ENCODE assay signal across 14 mouse cellular contexts in the genomic region with DNA sequence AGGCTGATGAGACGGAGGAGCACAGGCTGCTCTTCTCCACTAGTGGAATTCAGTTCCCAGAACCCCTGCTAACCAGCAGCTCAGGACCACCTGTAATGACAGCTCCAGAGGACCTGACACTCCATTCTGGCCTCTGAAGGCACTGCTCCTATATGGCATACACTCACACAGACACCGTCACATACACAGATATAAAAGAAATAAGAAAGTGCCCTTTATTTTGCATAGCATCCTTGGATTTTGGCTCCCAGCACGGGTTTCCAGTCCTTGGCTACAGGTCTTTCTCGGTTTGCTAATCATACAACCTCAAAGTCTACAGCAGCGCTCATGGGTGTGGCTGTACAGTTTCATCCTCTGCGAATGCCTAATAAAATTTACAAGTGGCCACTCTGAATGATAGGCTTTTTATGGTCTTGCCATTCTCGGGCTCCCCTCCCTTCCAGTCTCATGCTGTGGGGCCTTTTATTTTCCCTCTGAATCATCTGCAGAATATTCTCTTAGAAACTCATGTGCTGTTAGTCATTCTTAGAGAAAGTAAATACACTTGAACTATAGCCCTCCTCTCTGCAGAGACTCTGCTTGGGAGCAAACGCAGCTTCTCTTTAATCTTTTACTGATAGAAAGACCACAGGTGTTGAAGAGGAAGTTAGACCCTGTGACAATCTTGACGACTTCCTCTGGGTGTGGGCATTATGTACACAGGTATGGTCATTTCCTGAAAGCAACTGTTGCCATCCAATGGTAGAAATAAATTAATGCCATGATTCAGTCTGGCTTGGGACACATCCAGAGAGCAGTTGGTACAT.
DNase-seq lines count a peak whose midpoint lies in the region; ATAC-seq and TF ChIP-seq lines count a peak whose summit lies in the region.
"Had no signal": no experiment of that assay in that cellular context is flagged by ENCODE, and none has a peak within 500 bp of the region (broad histone marks: within the 10 kb centered on the region; RNA-seq: fewer than 3 reads in every experiment).

No protein-coding gene starts in this region.

- H3K4me3 ChIP-seq in liver, postnatal 0 days (ENCODE audit: low read depth, low read length) = no peak overlapping the region
- H3K4me3 ChIP-seq in hindbrain, embryonic 16.5 days (ENCODE audit: low read length) = no peak overlapping the region
- H3K4me3 ChIP-seq: erythroblast, embryonic 14.5 days; gastrocnemius, adult 2 months; hindbrain, embryonic 13.5 days; neural tube, embryonic 15.5 days had no signal

- DNase-seq in heart, adult 11 months = peak; percentile 69
- DNase-seq in heart, adult 9 months (ENCODE audit: low spot score in 2 of 2) = no peak
- peak; percentile 73 for DNase-seq in 3T3-L1 (ENCODE audit: low read depth, low spot score)
- peak; percentile 64 for DNase-seq in Patski (ENCODE audit: low read depth, low spot score)
- no peak for DNase-seq in liver, postnatal 0 days
- no peak for DNase-seq in ovary, postnatal 14 days (ENCODE audit: low spot score)
- no peak for DNase-seq in layer of hippocampus, adult 9-10 months (ENCODE audit: low spot score)
- DNase-seq: cerebellum, postnatal 36 days; gastrocnemius, adult 2 months had no signal

- in situ Hi-C loops in Patski (cut with MboI; ENCODE audit: low pct_unique_long_range_greater_than_20kb) = no loop called here

- no peaks in the 10 kb centered on the region for H3K27me3 ChIP-seq in Patski
- H3K27me3 ChIP-seq in liver, postnatal 0 days (ENCODE audit: insufficient read depth, low read length) = no peaks in the 10 kb centered on the region
- H3K27me3 ChIP-seq in hindbrain, embryonic 16.5 days (replicated peaks; ENCODE audit: control insufficient read depth, insufficient read depth, low read length) = no peaks in the 10 kb centered on the region
- H3K27me3 ChIP-seq: hindbrain, embryonic 13.5 days; neural tube, embryonic 15.5 days had no signal

- TF ChIP-seq CTCF in Patski (IDR thresholded peaks at IDR 0.05) = no peak
- TF ChIP-seq CTCF in liver, postnatal 0 days (IDR thresholded peaks at IDR 0.05; ENCODE audit: low read depth) = no peak

- peak overlapping the region; percentile 88 for H3K27ac ChIP-seq in liver, postnatal 0 days (ENCODE audit: low read depth)
- no peak overlapping the region for H3K27ac ChIP-seq in hindbrain, embryonic 16.5 days (ENCODE audit: low read depth, low read length)
- H3K27ac ChIP-seq: gastrocnemius, adult 2 months; hindbrain, embryonic 13.5 days; macrophage; neural tube, embryonic 15.5 days had no signal

- CTCF ChIA-PET in Patski (lab: Charles Lee) = interaction anchor here (3.0 kb wide), 1 partner anchor 11 kb away, joined by 9 read pairs; no protein-coding TSS in a partner anchor

- peaks cover 10% of the 10 kb centered on the region for H3K36me3 ChIP-seq in liver, postnatal 0 days (replicated peaks; ENCODE audit: insufficient read depth, low read length)
- no peaks in the 10 kb centered on the region for H3K36me3 ChIP-seq in hindbrain, embryonic 16.5 days (ENCODE audit: control insufficient read depth, insufficient read depth, low read length)
- H3K36me3 ChIP-seq: hindbrain, embryonic 13.5 days; neural tube, embryonic 15.5 days had no signal

- no peak overlapping the region for H3K9ac ChIP-seq in liver, postnatal 0 days (replicated peaks)
- no peak overlapping the region for H3K9ac ChIP-seq in hindbrain, embryonic 16.5 days (ENCODE audit: low read depth, low read length)
- H3K9ac ChIP-seq: hindbrain, embryonic 13.5 days; neural tube, embryonic 15.5 days had no signal

- no peak overlapping the region for H3K4me2 ChIP-seq in liver, postnatal 0 days (ENCODE audit: low read depth, low read length)
- H3K4me2 ChIP-seq in hindbrain, embryonic 16.5 days (ENCODE audit: low read length) = no peak overlapping the region
- H3K4me2 ChIP-seq: hindbrain, embryonic 13.5 days; neural tube, embryonic 15.5 days had no signal

- WGBS in liver, postnatal 0 days (ENCODE audit: insufficient replicate concordance) = 53% methylated on average over 9 of the region's 9 CpGs
- WGBS in hindbrain, embryonic 16.5 days = 78% methylated on average over 9 of the region's 9 CpGs

- peaks cover 27% of the 10 kb centered on the region for H3K4me1 ChIP-seq in liver, postnatal 0 days (ENCODE audit: insufficient read depth)
- peaks cover 3% of the 10 kb centered on the region; the same call in 1 of the 2 replicates for H3K4me1 ChIP-seq in hindbrain, embryonic 16.5 days (ENCODE audit: control insufficient read depth, insufficient read depth, low read depth, low read length)

- ATAC-seq in Patski = peak; percentile 44
- ATAC-seq in liver, postnatal 0 days = peak; percentile 14; the same call in 1 of the 2 replicates
- no peak for ATAC-seq in hindbrain, embryonic 16.5 days

- H3K9me3 ChIP-seq in liver, postnatal 0 days (ENCODE audit: low read length) = no peaks in the 10 kb centered on the region
- no peaks in the 10 kb centered on the region for H3K9me3 ChIP-seq in hindbrain, embryonic 16.5 days (ENCODE audit: control insufficient read depth, low read length)
- H3K9me3 ChIP-seq: neural tube, embryonic 15.5 days had no signal

- POLR2A ChIA-PET in Patski (lab: Charles Lee) = no interaction called here

- no peak for TF ChIP-seq EP300 in liver, postnatal 0 days (IDR thresholded peaks at IDR 0.05; ENCODE audit: low read depth)

Comparison
In these comparisons a context has a peak if more than half of its experiments do, and no peak if none do; other contexts are left out.
1. DNase-seq: peak in heart, adult 11 months (single experiment), 3T3-L1 (single experiment) and Patski (single experiment); none in heart, adult 9 months (0 of 2), liver, postnatal 0 days (single experiment), ovary, postnatal 14 days (single experiment) and layer of hippocampus, adult 9-10 months (single experiment).